Mouse (Mus musculus) brain, embryonic 14.5 days (tissue): ENCODE results near the gene Il27ra. TPM values are rescaled to one million over a fixed set of nuclear protein-coding genes. Genes with fewer than 3 reads are reported as not detected.
A peak's percentile ranks its signal among the peaks of the same experiment; 100 is the strongest.

Experiments
- DNase-seq: peaks from one replicate; pipeline ENCODE4 v3.0.0-alpha.2; 2011; ENCODE audit warnings: low read depth
- CTCF ChIP-seq: fragments of 200-500 bp; IDR thresholded peaks from 2 replicates; pipeline ENCODE4 v1.5.1; 2012; ENCODE audit warnings: inconsistent platforms, mild to moderate bottlenecking, moderate library complexity, borderline replicate concordance; ENCODE audit not compliant: insufficient read depth, insufficient read length; ENCODE audit errors: extremely low read depth
- POLR2A ChIP-seq: fragments of 200-500 bp; IDR thresholded peaks from 2 replicates; pipeline ENCODE4 v1.6.1; 2012; ENCODE audit warnings: mild to moderate bottlenecking, inconsistent platforms, borderline replicate concordance; ENCODE audit not compliant: poor library complexity, insufficient read depth, insufficient read length, severe bottlenecking; ENCODE audit errors: extremely low read depth
- polyA plus RNA-seq: library from polyadenylated mRNA; depleted of rRNA; stranded (reverse); fragments of >200 nt; gene quantifications from 2 replicates; pipeline ENCODE4 v1.2.3, GENCODE M21; 2012

The Il27ra gene
- polyA plus RNA-seq, 1 experiment = 0.48 TPM

DNA sequence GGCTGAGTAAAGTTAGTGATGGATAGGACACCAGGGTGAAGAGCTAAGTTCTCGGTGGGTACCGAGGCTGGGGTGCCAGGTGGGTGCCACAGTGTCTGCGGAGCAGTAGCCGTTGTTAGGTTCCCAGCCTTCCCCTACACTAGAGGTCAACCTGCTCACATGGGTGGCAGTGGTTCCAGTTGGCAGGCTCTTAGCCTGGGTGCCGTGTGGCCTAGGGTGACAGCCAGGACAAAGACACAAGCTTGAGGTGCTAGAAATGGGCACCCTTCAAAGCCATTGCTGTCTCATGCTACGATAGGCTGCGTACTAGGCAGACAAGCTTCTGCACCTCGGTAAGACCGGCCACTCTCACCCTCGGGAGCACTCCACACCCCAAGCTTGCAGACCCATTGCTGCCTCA is 29.9 kb upstream of the Il27ra start:
- DNase-seq = no peak
- TF ChIP-seq CTCF = no peak
- no peak for TF ChIP-seq POLR2A

GRCm38 (mm10) chr8:84071921-84072320 is 29.5 kb upstream of the Il27ra start:
- no peak for DNase-seq
- TF ChIP-seq CTCF = no peak
- no peak for TF ChIP-seq POLR2A

- TF ChIP-seq CTCF (no peak), POLR2A (no peak)
- peak; percentile 23 for DNase-seq
Observed at GRCm38 (mm10) chr8:84070667-84071066, 28.3 kb upstream of the Il27ra start.

DNA sequence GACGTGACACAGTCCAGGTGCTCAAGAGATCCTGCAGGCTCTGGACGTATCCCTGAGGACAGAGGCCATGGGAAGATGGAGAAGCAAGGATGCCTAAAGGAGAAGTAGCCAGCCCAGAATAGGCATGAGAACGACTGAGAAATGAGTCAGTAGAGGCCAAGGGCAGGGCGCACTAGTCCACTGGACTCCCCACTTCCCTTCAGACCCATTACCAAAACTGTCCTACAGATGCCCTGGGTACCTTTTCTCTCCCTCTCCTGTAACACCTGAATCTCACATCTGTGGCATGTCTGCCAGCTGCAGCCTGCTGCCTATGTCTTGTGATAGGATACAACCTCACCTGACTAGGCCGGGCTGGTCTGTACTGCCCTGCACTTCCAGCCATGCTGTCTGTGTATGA is 27.9 kb upstream of the Il27ra start:
- DNase-seq = no peak
- TF ChIP-seq CTCF = no peak
- no peak for TF ChIP-seq POLR2A

DNA sequence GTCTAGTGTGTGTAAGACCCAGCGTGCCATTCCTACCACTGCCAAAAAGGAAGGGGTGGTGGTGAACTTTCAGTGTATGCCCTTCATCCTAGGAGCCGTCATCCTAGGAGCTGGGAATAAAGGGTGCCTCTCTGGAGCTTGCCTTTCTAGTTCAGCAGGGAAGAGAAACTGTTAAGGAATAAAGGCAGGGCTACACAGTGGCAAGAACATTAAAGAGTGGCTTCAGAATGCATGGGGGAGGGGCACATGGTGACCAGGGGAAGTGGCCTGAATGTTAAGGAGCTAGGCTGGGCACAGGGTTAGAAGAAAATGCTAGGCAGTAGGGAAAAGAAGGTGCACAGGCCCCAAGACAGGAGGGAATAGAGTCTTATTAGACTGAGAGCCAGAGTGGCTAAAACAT is 27.4 kb upstream of the Il27ra start:
- peak; percentile 35 for DNase-seq
- TF ChIP-seq POLR2A = no peak
- no peak for TF ChIP-seq CTCF

GRCm38 (mm10) chr8:84069169-84069568 is 26.8 kb upstream of the Il27ra start:
- TF ChIP-seq POLR2A = no peak
- TF ChIP-seq CTCF = no peak
- DNase-seq = no peak

- TF ChIP-seq CTCF (no peak), POLR2A (no peak)
- no peak for DNase-seq
Observed at GRCm38 (mm10) chr8:84068316-84069035, 26.1 kb upstream of the Il27ra start.

DNA sequence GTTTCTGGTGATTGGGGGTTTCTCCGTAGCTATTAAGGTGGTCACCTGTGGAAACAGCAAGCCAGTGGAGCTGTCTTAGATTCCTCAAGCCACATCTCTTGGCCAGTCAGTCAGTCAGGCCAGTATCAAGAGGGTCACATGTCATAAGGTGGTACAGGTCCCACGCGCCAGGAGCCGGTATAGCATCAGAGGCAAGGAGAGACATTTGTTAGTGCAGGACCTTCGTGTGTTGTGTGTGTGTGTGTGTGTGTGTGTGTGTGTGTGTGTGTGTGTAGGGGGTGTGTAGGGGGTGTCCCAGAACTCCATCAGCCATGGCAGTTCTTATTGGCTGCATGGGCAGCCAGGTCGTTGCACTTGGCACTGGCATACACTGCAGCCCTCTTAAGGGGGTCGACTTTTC is 25.5 kb upstream of the Il27ra start:
- TF ChIP-seq CTCF (no peak), POLR2A (no peak)
- DNase-seq = no peak

DNA sequence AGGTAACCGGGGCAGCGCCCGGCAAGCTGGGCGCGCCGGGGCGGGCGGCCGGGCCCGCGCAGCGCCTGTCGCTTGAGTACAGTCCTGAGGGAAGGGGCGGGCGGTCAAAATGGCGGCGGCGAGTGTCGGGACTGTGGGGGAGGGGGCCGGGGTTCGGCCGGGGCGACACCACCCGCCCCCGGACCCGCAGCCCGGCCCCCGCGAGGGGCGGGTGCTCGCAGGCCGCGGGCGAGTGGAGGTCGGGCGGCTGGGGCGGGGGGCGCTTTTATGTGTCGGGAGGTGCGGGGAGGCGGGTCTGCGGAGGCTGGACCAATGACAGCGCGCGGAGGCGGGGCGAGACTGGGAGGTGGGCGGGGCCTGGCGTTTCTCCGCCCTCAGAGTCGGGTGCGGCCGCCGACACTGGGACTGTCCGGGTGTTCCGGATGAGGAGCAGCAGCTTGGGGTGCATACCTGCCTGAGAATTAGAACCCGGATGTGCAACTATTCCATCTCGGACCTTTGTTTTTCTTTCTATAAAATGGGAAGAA is 24.7 kb upstream of the Il27ra start:
- TF ChIP-seq CTCF (no peak), POLR2A (0 out of 2 replicates have a peak, but pooled peaks have one; percentile 33)
- peak; percentile 95 for DNase-seq

DNA sequence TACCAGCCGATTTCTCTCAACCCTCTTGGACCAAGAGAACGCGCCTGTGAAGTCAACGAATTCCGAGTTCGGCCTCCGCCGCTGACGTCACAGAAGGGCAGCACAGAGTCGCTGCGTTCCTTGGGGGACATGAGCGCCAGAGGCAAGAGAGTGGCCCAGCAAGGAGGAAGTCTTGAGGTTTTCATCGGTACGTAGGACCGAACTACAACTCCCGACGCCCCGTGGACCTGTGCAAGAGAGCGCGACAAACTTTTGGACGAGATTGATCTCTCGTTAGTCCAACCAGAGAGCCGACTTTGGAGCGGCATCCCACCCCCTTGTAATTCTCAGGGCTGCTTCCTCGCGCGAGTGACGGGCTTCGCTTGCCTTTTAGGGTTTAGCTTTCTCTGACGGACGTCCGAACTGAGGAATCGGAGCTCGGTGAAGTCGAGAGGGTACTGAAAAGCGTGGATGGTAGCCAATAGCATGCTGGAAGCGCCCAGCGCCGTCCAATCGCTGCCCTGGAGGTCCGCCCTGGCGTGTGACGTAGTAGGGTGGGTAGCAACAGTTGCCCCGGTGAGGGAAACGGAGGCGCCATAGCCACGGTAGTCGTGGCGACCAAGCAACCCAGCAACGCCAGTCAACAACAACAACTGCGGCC is 24.0 kb upstream of the Il27ra start, which contains the start of gene Rfx1:
Gene Rfx1, plus strand, starts transcription at position 544 of the 640 bp plus-strand sequence.
- peak; percentile 100 for DNase-seq
- TF ChIP-seq POLR2A (peak; percentile 48; the same call in 1 of the 2 replicates), CTCF (no peak)

GRCm38 (mm10) chr8:84065457-84066072 is 23.2 kb upstream of the Il27ra start:
- TF ChIP-seq CTCF = no peak
- TF ChIP-seq POLR2A = no peak
- DNase-seq = no peak
